Mouse (Mus musculus) stomach, embryonic 16.5 days (tissue): ENCODE results near the gene Ubash3b. TPM values are rescaled to one million over a fixed set of nuclear protein-coding genes. Genes with fewer than 3 reads are reported as not detected.

Experiments
- ATAC-seq: fragments of 200-750 bp; cut with Nextera tagmentation; 2 replicates; pipeline ENCODE4 v1.8.0; 2017; ENCODE audit warnings: moderate number of reproducible peaks, moderate TSS enrichment; ENCODE audit not compliant: insufficient read depth, low FRiP score
- H3K27ac ChIP-seq: fragments of 300-500 bp; sonication (generic); 2 replicates; pipeline ENCODE4 v1.5.1; 2014; ENCODE audit warnings: low read length
- H3K27me3 ChIP-seq: fragments of 300-500 bp; sonication (generic); 2 replicates; pipeline ENCODE4 v1.6.1; 2014; ENCODE audit warnings: low read length, control low read depth, mixed read lengths; ENCODE audit not compliant: control insufficient read depth, insufficient read depth
- H3K36me3 ChIP-seq: fragments of 300-500 bp; sonication (generic); 2 replicates; pipeline ENCODE4 v1.6.1; 2014; ENCODE audit warnings: low read length; ENCODE audit not compliant: control insufficient read depth, insufficient read depth
- H3K4me1 ChIP-seq: fragments of 300-500 bp; sonication (generic); 2 replicates; pipeline ENCODE4 v1.6.1; 2014; ENCODE audit warnings: low read length, control low read depth, mixed read lengths; ENCODE audit not compliant: control insufficient read depth, insufficient read depth
- H3K4me2 ChIP-seq: fragments of 300-500 bp; sonication (generic); 2 replicates; pipeline ENCODE4 v1.6.1; 2014; ENCODE audit warnings: low read depth, low read length, mixed read lengths
- H3K4me3 ChIP-seq: fragments of 300-500 bp; sonication (generic); replicated peaks from 2 replicates; pipeline ENCODE4 v1.5.1; 2014; ENCODE audit warnings: mild to moderate bottlenecking, low read length
- H3K9ac ChIP-seq: fragments of 300-500 bp; sonication (generic); 2 replicates; pipeline ENCODE4 v1.6.1; 2014; ENCODE audit warnings: low read length
- H3K9me3 ChIP-seq: fragments of 300-500 bp; sonication (generic); replicated peaks from 2 replicates; pipeline ENCODE4 v1.6.1; 2016; ENCODE audit warnings: low read length, control low read depth; ENCODE audit not compliant: control insufficient read depth
- whole genome bisulfite sequencing: fragments of 180-500 bp; shearing (Covaris S2); extraction: QIAGEN DNeasy Blood & Tissue Kit; methylation state at CpG from one replicate; pipeline ENCODE4 v1.1.7; 2014; 5-methylcytosine and 5-hydroxymethylcytosine counted together
- polyA plus RNA-seq: library from polyadenylated mRNA; unstranded; fragments of >200 nt; fragmentation: Nextera tagmentation; extraction: Ambion mirVana; gene quantifications from 2 replicates; pipeline ENCODE4 v1.2.1, GENCODE M21; 2015

Ubash3b gene
- polyA plus RNA-seq, 1 experiment from 2014 or later: 3.0 TPM

- ATAC-seq: no peak
- no peak overlapping the region for H3K9ac ChIP-seq
- no peaks in the 10 kb centered on the region for H3K9me3 ChIP-seq
- no peaks in the 10 kb centered on the region for H3K27me3 ChIP-seq
- no peaks in the 10 kb centered on the region for H3K36me3 ChIP-seq
- no peaks in the 10 kb centered on the region for H3K4me1 ChIP-seq
- no peak overlapping the region for H3K27ac ChIP-seq
- H3K4me2 ChIP-seq: no peak overlapping the region
- 69% methylated on average over 4 of the region's 4 CpGs for WGBS
- no peak overlapping the region for H3K4me3 ChIP-seq
Measured at GRCm38 (mm10) chr9:41134907-41135306, 26.6 kb downstream of the Ubash3b start.

- 84% methylated on average over 8 of the region's 8 CpGs for WGBS
- no peak overlapping the region for H3K9ac ChIP-seq
- no peak overlapping the region for H3K4me3 ChIP-seq
- no peaks in the 10 kb centered on the region for H3K36me3 ChIP-seq
- no peaks in the 10 kb centered on the region for H3K4me1 ChIP-seq
- H3K4me2 ChIP-seq: no peak overlapping the region
- H3K9me3 ChIP-seq: no peaks in the 10 kb centered on the region
- no peaks in the 10 kb centered on the region for H3K27me3 ChIP-seq
- no peak overlapping the region for H3K27ac ChIP-seq
- ATAC-seq: no peak
Measured at GRCm38 (mm10) chr9:41130563-41130962, 30.9 kb downstream of the Ubash3b start.

- 70% methylated on average over 10 of the region's 10 CpGs for WGBS
- peak; percentile 10; the same call in 1 of the 2 replicates for ATAC-seq
- Histone ChIP-seq H3K9ac (no peak overlapping the region), H3K4me2 (no peak overlapping the region), H3K27ac (no peak overlapping the region), H3K36me3 (no peaks in the 10 kb centered on the region), H3K4me1 (no peaks in the 10 kb centered on the region), H3K4me3 (no peak overlapping the region), H3K9me3 (no peaks in the 10 kb centered on the region), H3K27me3 (no peaks in the 10 kb centered on the region)
Measured at GRCm38 (mm10) chr9:41129802-41130480, 31.6 kb downstream of the Ubash3b start.

GRCm38 (mm10) chr9:41129273-41129672 lies 32.2 kb downstream of the Ubash3b start:
- WGBS: 91% methylated on average over 3 of the region's 3 CpGs
- Histone ChIP-seq H3K27ac (no peak overlapping the region), H3K4me3 (no peak overlapping the region), H3K9me3 (no peaks in the 10 kb centered on the region), H3K9ac (no peak overlapping the region), H3K4me1 (no peaks in the 10 kb centered on the region), H3K4me2 (no peak overlapping the region), H3K27me3 (no peaks in the 10 kb centered on the region), H3K36me3 (no peaks in the 10 kb centered on the region)
- ATAC-seq: no peak

- no peak for ATAC-seq
- no peaks in the 10 kb centered on the region for H3K27me3 ChIP-seq
- H3K4me3 ChIP-seq: no peak overlapping the region
- WGBS: 77% methylated on average over 3 of the region's 3 CpGs
- peaks cover 3% of the 10 kb centered on the region; the same call in 1 of the 2 replicates for H3K4me1 ChIP-seq
- H3K9ac ChIP-seq: no peak overlapping the region
- H3K36me3 ChIP-seq: no peaks in the 10 kb centered on the region
- H3K4me2 ChIP-seq: no peak overlapping the region
- no peaks in the 10 kb centered on the region for H3K9me3 ChIP-seq
- H3K27ac ChIP-seq: no peak overlapping the region
Measured at GRCm38 (mm10) chr9:41126723-41127122, 34.8 kb downstream of the Ubash3b start.

- ATAC-seq: no peak
- H3K36me3 ChIP-seq: no peaks in the 10 kb centered on the region
- no peak overlapping the region for H3K27ac ChIP-seq
- no peak overlapping the region for H3K4me3 ChIP-seq
- no peaks in the 10 kb centered on the region for H3K9me3 ChIP-seq
- WGBS: 95% methylated on average over 6 of the region's 6 CpGs
- H3K4me2 ChIP-seq: no peak overlapping the region
- H3K9ac ChIP-seq: no peak overlapping the region
- no peaks in the 10 kb centered on the region for H3K27me3 ChIP-seq
- peaks cover 3% of the 10 kb centered on the region; the same call in 1 of the 2 replicates for H3K4me1 ChIP-seq
Measured at GRCm38 (mm10) chr9:41124305-41124704, 37.2 kb downstream of the Ubash3b start.

- Histone ChIP-seq H3K27me3 (no peaks in the 10 kb centered on the region), H3K4me1 (peaks cover 3% of the 10 kb centered on the region; the same call in 1 of the 2 replicates), H3K9me3 (no peaks in the 10 kb centered on the region), H3K4me3 (no peak overlapping the region), H3K4me2 (no peak overlapping the region), H3K27ac (no peak overlapping the region), H3K9ac (no peak overlapping the region), H3K36me3 (no peaks in the 10 kb centered on the region)
- 56% methylated on average over 11 of the region's 11 CpGs for WGBS
- ATAC-seq: no peak
Measured at GRCm38 (mm10) chr9:41122390-41123110, 38.9 kb downstream of the Ubash3b start.

- Histone ChIP-seq H3K4me2 (no peak overlapping the region), H3K27ac (no peak overlapping the region), H3K4me1 (peaks cover 3% of the 10 kb centered on the region; the same call in 1 of the 2 replicates), H3K36me3 (no peaks in the 10 kb centered on the region), H3K27me3 (no peaks in the 10 kb centered on the region), H3K9me3 (no peaks in the 10 kb centered on the region), H3K9ac (no peak overlapping the region), H3K4me3 (no peak overlapping the region)
- no peak for ATAC-seq
- 77% methylated on average over 6 of the region's 6 CpGs for WGBS
Measured at GRCm38 (mm10) chr9:41121701-41122354, 39.7 kb downstream of the Ubash3b start.

- Histone ChIP-seq H3K36me3 (no peaks in the 10 kb centered on the region), H3K9ac (no peak overlapping the region), H3K27me3 (no peaks in the 10 kb centered on the region), H3K27ac (no peak overlapping the region), H3K4me3 (no peak overlapping the region), H3K9me3 (no peaks in the 10 kb centered on the region), H3K4me2 (no peak overlapping the region), H3K4me1 (peaks cover 3% of the 10 kb centered on the region; the same call in 1 of the 2 replicates)
- 59% methylated on average over 6 of the region's 6 CpGs for WGBS
- ATAC-seq: no peak
Measured at GRCm38 (mm10) chr9:41119958-41120357, 41.5 kb downstream of the Ubash3b start.
